Mouse (Mus musculus) stomach, embryonic 14.5 days (tissue): ENCODE results near the gene Gm8879. TPM values are rescaled to one million over a fixed set of nuclear protein-coding genes. Genes with fewer than 3 reads are reported as not detected.
"Not testable (repeated sequence)": the region's sequence is repeated elsewhere in the genome, so short reads cannot be mapped to it uniquely, and the experiment has no call there.

Source experiments
- ATAC-seq: fragments of 200-750 bp; cut with Nextera tagmentation; 2 replicates; pipeline ENCODE4 v1.8.0; 2017; ENCODE audit warnings: low read depth, moderate TSS enrichment; ENCODE audit not compliant: insufficient number of reproducible peaks, insufficient read depth, low FRiP score
- H3K27ac ChIP-seq: fragments of 300-500 bp; sonication (generic); 2 replicates; pipeline ENCODE4 v1.5.1; 2014; ENCODE audit warnings: mild to moderate bottlenecking, low read length, moderate library complexity, mixed read lengths
- H3K27me3 ChIP-seq: fragments of 300-500 bp; sonication (generic); 2 replicates; pipeline ENCODE4 v1.6.1; 2014; ENCODE audit warnings: low read length, control low read depth, mixed read lengths; ENCODE audit not compliant: control insufficient read depth, insufficient read depth
- H3K36me3 ChIP-seq: fragments of 300-500 bp; sonication (generic); 2 replicates; pipeline ENCODE4 v1.6.1; 2014; ENCODE audit warnings: mild to moderate bottlenecking, control low read depth, low read length, moderate library complexity, mixed read lengths; ENCODE audit not compliant: control insufficient read depth, insufficient read depth
- H3K4me1 ChIP-seq: fragments of 300-500 bp; sonication (generic); 2 replicates; pipeline ENCODE4 v1.6.1; 2014; ENCODE audit warnings: low read length, control low read depth, mixed read lengths; ENCODE audit not compliant: control insufficient read depth, insufficient read depth
- H3K4me2 ChIP-seq: fragments of 300-500 bp; sonication (generic); replicated peaks from 2 replicates; pipeline ENCODE4 v1.6.1; 2014; ENCODE audit warnings: low read depth, low read length, control low read depth
- H3K4me3 ChIP-seq: fragments of 300-500 bp; sonication (generic); 2 replicates; pipeline ENCODE4 v1.5.1; 2014; ENCODE audit warnings: low read depth, low read length, control low read depth
- H3K9ac ChIP-seq: fragments of 300-500 bp; sonication (generic); replicated peaks from 2 replicates; pipeline ENCODE4 v1.6.1; 2014; ENCODE audit warnings: low read depth, mild to moderate bottlenecking, control low read depth, low read length, moderate library complexity, mixed read lengths
- H3K9me3 ChIP-seq: fragments of 300-500 bp; sonication (generic); 2 replicates; pipeline ENCODE4 v1.6.1; 2016; ENCODE audit warnings: low read depth, low read length, control low read depth; ENCODE audit not compliant: control insufficient read depth
- WGBS: fragments of 180-500 bp; shearing (Covaris S2); extraction: QIAGEN DNeasy Blood & Tissue Kit; methylation state at CpG from one replicate; pipeline ENCODE4 v1.1.7; 2014; 5-methylcytosine and 5-hydroxymethylcytosine counted together
- polyA plus RNA-seq: library from polyadenylated mRNA; unstranded; fragments of >200 nt; fragmentation: Nextera tagmentation; extraction: Ambion mirVana; gene quantifications from 2 replicates; pipeline ENCODE4 v1.2.1, GENCODE M21; 2014

Gm8879 gene
- polyA plus RNA-seq: not detected in 2 replicates

- not testable (repeated sequence) for H3K4me3 ChIP-seq, H3K36me3 ChIP-seq, H3K9ac ChIP-seq, ATAC-seq, H3K4me2 ChIP-seq, H3K27ac ChIP-seq, H3K27me3 ChIP-seq, H3K4me1 ChIP-seq, H3K9me3 ChIP-seq
- WGBS: no CpG with 5 or more reads among the region's 3 CpGs
Measured at GRCm38 (mm10) chr5:11127334-11127733, at the start of gene Gm8879. TSS of gene Gm8879 (plus strand) at chr5:11127634.

DNA sequence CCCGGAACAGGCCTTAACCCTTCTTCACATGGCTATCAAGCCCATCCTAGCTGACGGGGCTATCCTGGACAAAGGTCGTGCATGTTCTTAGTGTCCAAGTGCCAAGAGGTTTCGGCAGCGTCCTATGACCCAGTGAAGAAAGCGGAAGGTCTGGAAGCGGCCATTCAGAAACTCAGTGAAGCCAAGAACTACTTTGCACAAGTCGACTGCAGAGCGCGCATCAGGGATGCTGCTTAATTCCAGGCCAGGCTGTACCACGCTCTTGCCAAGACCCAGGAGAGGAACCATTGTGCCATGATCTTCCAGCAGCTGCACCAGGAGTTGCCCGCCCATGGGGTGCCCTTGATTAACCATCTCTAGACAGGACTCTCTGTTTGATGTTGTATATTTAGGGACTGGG lies 10.6 kb downstream of the Gm8879 start:
- WGBS: 96% methylated on average over 12 of the region's 12 CpGs
- H3K4me1 ChIP-seq, ATAC-seq, H3K9me3 ChIP-seq, H3K4me2 ChIP-seq, H3K27me3 ChIP-seq, H3K36me3 ChIP-seq, H3K27ac ChIP-seq, H3K9ac ChIP-seq, H3K4me3 ChIP-seq: not testable (repeated sequence)

Other genes with a start within 250 kb of the Gm8879 start
- gene Gm8871, start 179.8 kb upstream of the Gm8879 start, polyA plus RNA-seq: not detected in 2 replicates
- not detected in 2 replicates for gene Gm8857, start 179.8 kb upstream of the Gm8879 start, polyA plus RNA-seq
- 0.38 TPM in 1 of 2 replicates, not detected in the other for gene Gm5861, start 55.4 kb downstream of the Gm8879 start, polyA plus RNA-seq
- not detected in 2 replicates for gene Gm8890, start 128.4 kb downstream of the Gm8879 start, polyA plus RNA-seq
- gene Speer1, start 213.9 kb downstream of the Gm8879 start, polyA plus RNA-seq: not detected in 2 replicates